Mouse (Mus musculus) heart, postnatal 0 days (tissue): ENCODE measurements around the gene Aqp1.

ENCODE experiments used
- CTCF ChIP-seq: IDR thresholded peaks from 2 replicates; pipeline ENCODE4 v1.5.1; 2016; ENCODE audit warnings: antibody characterized with exemption, control low read depth, low read depth
- EP300 ChIP-seq: IDR thresholded peaks from 2 replicates; pipeline ENCODE4 v1.6.1; 2016; ENCODE audit warnings: antibody characterized with exemption, low read depth

- no peak for TF ChIP-seq CTCF
- no peak for TF ChIP-seq EP300
These were observed 39.8 kb downstream of the Aqp1 start, which contains the start of gene Ghrhr for GRCm38 (mm10) chr6:55376076-55376475.
